Mouse (Mus musculus) MEL (cell line): ENCODE measurements around the gene Slc25a12.

Experiments
- CHD1 ChIP-seq: IDR thresholded peaks from 2 replicates; pipeline ENCODE4 v1.6.1; 2012; ENCODE audit warnings: low read depth, mild to moderate bottlenecking, inconsistent platforms, low read length, improper control_type of control experiment
- CTCF ChIP-seq, 3 experiments: IDR thresholded peaks in 2 of 3; conservative IDR thresholded peaks in 1 of 3; 2 replicates each; pipeline ENCODE4 v1.5.1; 2011 to 2012; ENCODE audit warnings: low read length in 3 of 3, low read depth in 2 of 3, mild to moderate bottlenecking in 2 of 3, improper control_type of control experiment in 1 of 3, inconsistent platforms in 1 of 3, mixed read lengths in 1 of 3, moderate library complexity in 1 of 3; ENCODE audit not compliant: control insufficient read depth in 1 of 3, insufficient read depth in 1 of 3, poor library complexity in 1 of 3, severe bottlenecking in 1 of 3
- E2F4 ChIP-seq: IDR thresholded peaks from 2 replicates; pipeline ENCODE4 v1.6.1; 2011; ENCODE audit warnings: low read depth, low read length, improper control_type of control experiment, borderline replicate concordance
- MEF2A ChIP-seq: IDR thresholded peaks from 2 replicates; pipeline ENCODE4 v1.6.1; 2014; ENCODE audit warnings: low read depth, mild to moderate bottlenecking, inconsistent platforms, low read length, improper control_type of control experiment; ENCODE audit not compliant: poor library complexity, insufficient replicate concordance, severe bottlenecking; ENCODE audit errors: extremely low read depth
- POLR2A ChIP-seq, 2 experiments: IDR thresholded peaks; 2 replicates each; pipeline ENCODE4 v1.6.1; 2011 to 2012; ENCODE audit warnings: low read length in 2 of 2, mild to moderate bottlenecking in 2 of 2, control low read depth in 1 of 2, improper control_type of control experiment in 1 of 2, low read depth in 1 of 2, moderate library complexity in 1 of 2; ENCODE audit not compliant: control insufficient read depth in 1 of 2, insufficient read depth in 1 of 2, poor library complexity in 1 of 2
- SMC3 ChIP-seq: IDR thresholded peaks from 2 replicates; pipeline ENCODE4 v1.6.1; 2011; ENCODE audit warnings: low read depth, low read length, improper control_type of control experiment

GRCm38 (mm10) chr2:71367125-71367880 lies at the start of gene Slc25a12:
- TF ChIP-seq E2F4, result no peak
- no peak for TF ChIP-seq SMC3
- TF ChIP-seq CTCF (IDR thresholded peaks at IDR 0.05 in 2 of 3, conservative IDR thresholded peaks at IDR 0.05 in 1 of 3; ENCODE audit: control insufficient read depth in 1 of 3, insufficient read depth in 1 of 3, low read depth in 2 of 3, low read length in 3 of 3, poor library complexity in 1 of 3, severe bottlenecking in 1 of 3), result no peak
- peak; percentile 19 to 75; a peak in 2 of 4 replicates for TF ChIP-seq POLR2A (IDR thresholded peaks at IDR 0.05; ENCODE audit: control insufficient read depth in 1 of 2, insufficient read depth in 1 of 2, low read depth in 1 of 2, low read length in 2 of 2, poor library complexity in 1 of 2)
- no peak for TF ChIP-seq MEF2A
- 0 out of 2 replicates have a peak, but pooled peaks have one; percentile 75 for TF ChIP-seq CHD1
